Mouse (Mus musculus) midbrain, embryonic 11.5 days (tissue): Measurements from ENCODE around the gene Vps13d. TPM values are rescaled to one million over a fixed set of nuclear protein-coding genes. Genes with fewer than 3 reads are reported as not detected.

ENCODE experiments used
- ATAC-seq: fragments of 200-750 bp; cut with Nextera tagmentation; 2 replicates; pipeline ENCODE4 v1.8.0; 2017; ENCODE audit warnings: moderate TSS enrichment, moderate library complexity; ENCODE audit not compliant: low FRiP score
- DNase-seq: peaks from one replicate; pipeline ENCODE4 v3.0.0; 2015; ENCODE audit warnings: low spot score; ENCODE audit errors: missing footprints
- H3K27ac ChIP-seq: fragments of 300-500 bp; sonication (generic); 2 replicates; pipeline ENCODE4 v1.5.1; 2014; ENCODE audit warnings: low read depth, low read length
- H3K27me3 ChIP-seq: fragments of 300-500 bp; sonication (generic); 2 replicates; pipeline ENCODE4 v1.6.1; 2014; ENCODE audit warnings: mild to moderate bottlenecking, low read length, moderate library complexity, mixed read lengths; ENCODE audit not compliant: control insufficient read depth, insufficient read depth
- H3K36me3 ChIP-seq: fragments of 300-500 bp; sonication (generic); 2 replicates; pipeline ENCODE4 v1.6.1; 2014; ENCODE audit warnings: mild to moderate bottlenecking, low read length, moderate library complexity, mixed read lengths; ENCODE audit not compliant: control insufficient read depth, insufficient read depth
- H3K4me1 ChIP-seq: fragments of 300-500 bp; sonication (generic); 2 replicates; pipeline ENCODE4 v1.6.1; 2014; ENCODE audit warnings: low read length; ENCODE audit not compliant: control insufficient read depth, insufficient read depth
- H3K4me2 ChIP-seq: fragments of 300-500 bp; sonication (generic); 2 replicates; pipeline ENCODE4 v1.6.1; 2014; ENCODE audit warnings: mild to moderate bottlenecking, moderate library complexity
- H3K4me3 ChIP-seq: fragments of 300-500 bp; sonication (generic); 2 replicates; pipeline ENCODE4 v1.5.1; 2014; ENCODE audit warnings: low read depth, low read length
- H3K9ac ChIP-seq: fragments of 300-500 bp; sonication (generic); 2 replicates; pipeline ENCODE4 v1.6.1; 2014; ENCODE audit warnings: low read length
- H3K9me3 ChIP-seq: fragments of 300-500 bp; sonication (generic); 2 replicates; pipeline ENCODE4 v1.6.1; 2016; ENCODE audit warnings: low read length; ENCODE audit not compliant: control insufficient read depth
- WGBS: fragments of 180-500 bp; shearing (Covaris S2); extraction: QIAGEN DNeasy Blood & Tissue Kit; methylation state at CpG from one replicate; pipeline ENCODE4 v1.1.7; 2014; 5-methylcytosine and 5-hydroxymethylcytosine counted together
- polyA plus RNA-seq: library from polyadenylated mRNA; unstranded; fragments of >200 nt; fragmentation: Nextera tagmentation; extraction: Ambion mirVana; gene quantifications from 2 replicates; pipeline ENCODE4 v1.2.1, GENCODE M21; 2014

Gene Vps13d
- 8.2 and 8.7 TPM in 2 replicates for polyA plus RNA-seq

- H3K27ac ChIP-seq = no peak within 1 kb of the TSS
- H3K4me2 ChIP-seq = peak within 1 kb of the TSS; percentile 83
- under 1% methylated on average over 53 of the region's 53 CpGs for WGBS
- H3K36me3 ChIP-seq = no peaks in the 10 kb centered on the region
- H3K4me1 ChIP-seq = peaks cover 7% of the 10 kb centered on the region
- H3K4me3 ChIP-seq = peak within 1 kb of the TSS; percentile 91
- H3K9ac ChIP-seq = peak within 1 kb of the TSS; percentile 87
- peak; percentile 95 for ATAC-seq
- peak; percentile 99 for DNase-seq
- no peaks in the 10 kb centered on the region for H3K27me3 ChIP-seq
- no peaks in the 10 kb centered on the region for H3K9me3 ChIP-seq
Observed at GRCm38 (mm10) chr4:145194559-145195162, at the start of gene Vps13d. Gene Vps13d (minus strand): TSS chr4:145195005.

GRCm38 (mm10) chr4:145242719-145243350, 48.0 kb upstream of the Vps13d start:
- DNase-seq (peak; percentile 77), ATAC-seq (no peak)
- no peaks in the 10 kb centered on the region for H3K36me3 ChIP-seq
- no peak overlapping the region for H3K4me3 ChIP-seq
- H3K4me1 ChIP-seq = peaks cover 7% of the 10 kb centered on the region; the same call in 1 of the 2 replicates
- H3K4me2 ChIP-seq = no peak overlapping the region
- H3K9ac ChIP-seq = no peak overlapping the region
- H3K27me3 ChIP-seq = peaks cover 15% of the 10 kb centered on the region
- WGBS = 69% methylated on average over 1 of the region's 1 CpGs
- H3K9me3 ChIP-seq = no peaks in the 10 kb centered on the region
- H3K27ac ChIP-seq = no peak overlapping the region

- H3K4me3 ChIP-seq = no peak overlapping the region
- H3K4me2 ChIP-seq = no peak overlapping the region
- no peak overlapping the region for H3K9ac ChIP-seq
- H3K9me3 ChIP-seq = no peaks in the 10 kb centered on the region
- no peak overlapping the region for H3K27ac ChIP-seq
- 76% methylated on average over 4 of the region's 4 CpGs for WGBS
- DNase-seq (peak; percentile 49), ATAC-seq (no peak)
- peaks cover 4% of the 10 kb centered on the region; the same call in 1 of the 2 replicates for H3K27me3 ChIP-seq
- no peaks in the 10 kb centered on the region for H3K36me3 ChIP-seq
- H3K4me1 ChIP-seq = no peaks in the 10 kb centered on the region
Observed at GRCm38 (mm10) chr4:145240723-145241231, 46.0 kb upstream of the Vps13d start.

GRCm38 (mm10) chr4:145239049-145239830, 44.4 kb upstream of the Vps13d start:
- Histone ChIP-seq H3K27me3 (no peaks in the 10 kb centered on the region), H3K9me3 (no peaks in the 10 kb centered on the region), H3K36me3 (no peaks in the 10 kb centered on the region), H3K4me2 (no peak overlapping the region), H3K4me3 (no peak overlapping the region), H3K9ac (no peak overlapping the region), H3K4me1 (no peaks in the 10 kb centered on the region), H3K27ac (no peak overlapping the region)
- DNase-seq (peak; percentile 73), ATAC-seq (no peak)
- 59% methylated on average over 4 of the region's 4 CpGs for WGBS

- no peaks in the 10 kb centered on the region; the same call in 1 of the 2 replicates for H3K4me1 ChIP-seq
- H3K4me3 ChIP-seq = no peak overlapping the region
- H3K9ac ChIP-seq = no peak overlapping the region
- no peaks in the 10 kb centered on the region for H3K9me3 ChIP-seq
- no peaks in the 10 kb centered on the region for H3K36me3 ChIP-seq
- ATAC-seq (no peak), DNase-seq (no peak)
- no peaks in the 10 kb centered on the region for H3K27me3 ChIP-seq
- no peak overlapping the region for H3K27ac ChIP-seq
- no peak overlapping the region for H3K4me2 ChIP-seq
- WGBS = 95% methylated on average over 7 of the region's 7 CpGs
Observed at GRCm38 (mm10) chr4:145236027-145236426, 41.2 kb upstream of the Vps13d start.

GRCm38 (mm10) chr4:145233487-145234228, 38.9 kb upstream of the Vps13d start:
- H3K4me3 ChIP-seq = no peak overlapping the region
- H3K9ac ChIP-seq = no peak overlapping the region
- H3K4me2 ChIP-seq = no peak overlapping the region
- H3K36me3 ChIP-seq = no peaks in the 10 kb centered on the region
- no peaks in the 10 kb centered on the region for H3K9me3 ChIP-seq
- peak; percentile 42; the same call in 1 of the 2 replicates for ATAC-seq
- H3K27ac ChIP-seq = no peak overlapping the region
- WGBS = 30% methylated on average over 3 of the region's 3 CpGs
- H3K4me1 ChIP-seq = no peaks in the 10 kb centered on the region; the same call in 1 of the 2 replicates
- no peak for DNase-seq
- H3K27me3 ChIP-seq = no peaks in the 10 kb centered on the region

- Histone ChIP-seq H3K4me3 (no peak overlapping the region), H3K36me3 (no peaks in the 10 kb centered on the region), H3K27me3 (no peaks in the 10 kb centered on the region), H3K9me3 (no peaks in the 10 kb centered on the region), H3K4me2 (no peak overlapping the region), H3K9ac (no peak overlapping the region), H3K27ac (no peak overlapping the region), H3K4me1 (no peaks in the 10 kb centered on the region; the same call in 1 of the 2 replicates)
- ATAC-seq = no peak
- DNase-seq = no peak
- WGBS = 89% methylated on average over 5 of the region's 5 CpGs
Observed at GRCm38 (mm10) chr4:145231732-145232131, 36.9 kb upstream of the Vps13d start.

- ATAC-seq = no peak
- WGBS = 88% methylated on average over 2 of the region's 2 CpGs
- no peak overlapping the region for H3K27ac ChIP-seq
- H3K4me2 ChIP-seq = no peak overlapping the region
- H3K4me1 ChIP-seq = no peaks in the 10 kb centered on the region; the same call in 1 of the 2 replicates
- no peaks in the 10 kb centered on the region for H3K27me3 ChIP-seq
- no peaks in the 10 kb centered on the region for H3K9me3 ChIP-seq
- no peak overlapping the region for H3K4me3 ChIP-seq
- H3K36me3 ChIP-seq = no peaks in the 10 kb centered on the region
- peak; percentile 1 for DNase-seq
- H3K9ac ChIP-seq = no peak overlapping the region
Observed at GRCm38 (mm10) chr4:145230647-145231046, 35.8 kb upstream of the Vps13d start.
